Mouse (Mus musculus) spleen, adult 2 months (tissue): Measurements from ENCODE around the gene Slc16a11.

Source experiments
- CTCF ChIP-seq: fragments of 200-500 bp; IDR thresholded peaks from 2 replicates; pipeline ENCODE4 v1.5.1; 2011; ENCODE audit warnings: mild to moderate bottlenecking, inconsistent platforms; ENCODE audit not compliant: insufficient read depth, insufficient read length, insufficient replicate concordance; ENCODE audit errors: extremely low read depth
- POLR2A ChIP-seq: fragments of 200-500 bp; IDR thresholded peaks from 2 replicates; pipeline ENCODE4 v1.6.1; 2011; ENCODE audit warnings: low read depth, low read length, inconsistent platforms

GRCm38 (mm10) chr11:70208778-70209388 lies 3.7 kb upstream of the Slc16a11 start:
- TF ChIP-seq CTCF (no peak), POLR2A (no peak)
